Mouse (Mus musculus): ENCODE measurements around the gene Fkrp. TPM values are rescaled to one million over a fixed set of nuclear protein-coding genes. Genes with fewer than 3 reads are reported as not detected.
A peak's percentile ranks its signal among the peaks of the same experiment; 100 is the strongest.

Gene Fkrp
- polyA plus RNA-seq, 1 experiment: 7.2 TPM

DNA sequence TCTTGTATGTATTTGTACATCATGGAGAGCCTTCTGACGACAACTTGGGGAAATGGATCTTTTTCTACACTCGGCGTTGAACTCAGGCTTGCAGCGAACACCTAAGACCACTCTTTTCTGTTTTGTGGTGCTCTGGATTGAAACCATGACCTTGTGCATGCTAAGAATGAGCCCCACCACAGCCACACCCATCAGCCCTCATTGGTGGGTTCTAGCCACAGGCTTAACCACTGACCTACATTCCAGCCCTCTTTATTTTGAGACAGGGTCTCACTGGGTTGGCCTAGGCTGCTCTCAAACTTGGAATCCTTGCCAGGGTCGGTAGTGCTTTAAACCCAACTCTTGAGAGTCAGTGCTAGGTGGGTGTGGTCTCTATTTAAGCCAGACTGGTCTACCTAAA is 21.6 kb downstream of the Fkrp start:
- TF ChIP-seq POLR2A (IDR thresholded peaks at IDR 0.05; ENCODE audit: borderline replicate concordance, control insufficient read depth, low read depth, low read length): no peak
- no peak for TF ChIP-seq CTCF (IDR thresholded peaks at IDR 0.05; ENCODE audit: control insufficient read depth, insufficient read depth, low read length)
- WGBS: 87% methylated on average over 5 of the region's 5 CpGs

GRCm38 (mm10) chr7:16793010-16793725 is 23.4 kb downstream of the Fkrp start:
- TF ChIP-seq POLR2A (IDR thresholded peaks at IDR 0.05; ENCODE audit: borderline replicate concordance, control insufficient read depth, low read depth, low read length) (no peak), CTCF (IDR thresholded peaks at IDR 0.05; ENCODE audit: control insufficient read depth, insufficient read depth, low read length) (no peak)
- Histone ChIP-seq H3K27ac (ENCODE audit: control insufficient read depth, insufficient read depth, low read depth, low read length, poor library complexity) (no peak overlapping the region), H3K4me1 (ENCODE audit: control insufficient read depth, insufficient read depth, low read length) (no peaks in the 10 kb centered on the region), H3K4me3 (replicated peaks; ENCODE audit: control insufficient read depth, low read depth, low read length) (no peak overlapping the region)
- WGBS: 95% methylated on average over 19 of the region's 19 CpGs

More for the DNA sequence above, 21.6 kb downstream of the Fkrp start:
- Histone ChIP-seq H3K27ac (ENCODE audit: control insufficient read depth, insufficient read depth, low read depth, low read length, poor library complexity) (no peak overlapping the region), H3K4me3 (replicated peaks; ENCODE audit: control insufficient read depth, low read depth, low read length) (no peak overlapping the region), H3K4me1 (ENCODE audit: control insufficient read depth, insufficient read depth, low read length) (no peaks in the 10 kb centered on the region)

GRCm38 (mm10) chr7:16792316-16792715 is 24.2 kb downstream of the Fkrp start:
- Histone ChIP-seq H3K27ac (ENCODE audit: control insufficient read depth, insufficient read depth, low read depth, low read length, poor library complexity) (no peak overlapping the region), H3K4me1 (ENCODE audit: control insufficient read depth, insufficient read depth, low read length) (no peaks in the 10 kb centered on the region), H3K4me3 (replicated peaks; ENCODE audit: control insufficient read depth, low read depth, low read length) (no peak overlapping the region)
- 87% methylated on average over 5 of the region's 5 CpGs for WGBS
- TF ChIP-seq CTCF (IDR thresholded peaks at IDR 0.05; ENCODE audit: control insufficient read depth, insufficient read depth, low read length) (no peak), POLR2A (IDR thresholded peaks at IDR 0.05; ENCODE audit: borderline replicate concordance, control insufficient read depth, low read depth, low read length) (no peak)

DNA sequence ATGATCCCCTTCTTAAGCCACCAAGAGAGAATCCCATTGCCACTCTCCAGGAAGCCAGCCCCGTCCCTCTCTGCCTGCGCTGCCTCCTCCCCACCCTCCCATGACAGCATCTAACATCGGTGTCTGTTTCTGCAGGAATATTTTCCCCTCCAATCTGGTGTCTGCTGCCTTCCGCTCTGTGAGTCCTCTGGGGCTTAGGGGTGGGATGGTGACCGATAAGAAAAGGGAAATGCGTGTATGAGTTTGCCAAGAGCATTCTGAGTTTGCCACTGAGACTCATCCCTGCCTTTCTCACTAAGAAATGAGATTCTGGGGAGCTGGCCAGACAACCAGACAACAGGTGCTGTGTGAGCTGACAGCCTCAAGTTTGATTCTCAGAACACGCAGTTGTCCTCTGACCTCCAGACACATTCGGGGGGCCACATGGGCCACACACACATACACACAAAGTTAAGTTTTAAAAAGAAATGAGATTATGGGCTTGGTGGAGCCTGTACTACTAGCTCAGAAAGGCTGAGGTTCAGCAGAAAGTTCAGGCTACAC is 30.9 kb downstream of the Fkrp start:
- Histone ChIP-seq H3K4me1 (ENCODE audit: control insufficient read depth, insufficient read depth, low read length) (peaks cover 6% of the 10 kb centered on the region; the same call in 1 of the 2 replicates), H3K27ac (ENCODE audit: control insufficient read depth, insufficient read depth, low read depth, low read length, poor library complexity) (no peak overlapping the region), H3K4me3 (replicated peaks; ENCODE audit: control insufficient read depth, low read depth, low read length) (no peak overlapping the region)
- WGBS: 81% methylated on average over 8 of the region's 8 CpGs
- TF ChIP-seq POLR2A (IDR thresholded peaks at IDR 0.05; ENCODE audit: borderline replicate concordance, control insufficient read depth, low read depth, low read length) (no peak), CTCF (IDR thresholded peaks at IDR 0.05; ENCODE audit: control insufficient read depth, insufficient read depth, low read length) (no peak)

DNA sequence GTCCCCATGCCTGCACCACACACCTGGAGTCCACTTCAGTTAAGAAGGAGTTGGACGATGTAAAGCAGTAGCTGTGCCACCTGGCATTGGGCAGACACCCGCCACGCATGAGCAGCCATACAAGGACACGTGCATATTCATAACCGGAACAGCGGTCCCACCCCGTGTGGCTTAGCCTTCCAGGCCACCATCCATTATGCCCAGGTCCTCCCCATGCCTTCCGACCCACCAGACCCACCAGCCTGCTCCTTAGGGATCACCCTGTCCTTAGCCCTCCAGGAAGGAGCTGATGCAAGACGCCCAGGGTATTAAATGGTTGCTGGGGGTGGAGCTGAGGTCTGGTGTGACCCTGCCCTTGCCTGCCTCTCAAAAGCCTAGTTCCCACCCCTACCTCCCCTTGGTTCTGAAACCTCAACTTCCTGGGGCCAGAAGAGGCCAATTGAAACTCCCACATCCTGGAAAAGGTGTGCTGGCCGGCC is 32.0 kb downstream of the Fkrp start:
- 46% methylated on average over 10 of the region's 10 CpGs for WGBS
- peak; percentile 13; the same call in 1 of the 2 replicates for TF ChIP-seq POLR2A (IDR thresholded peaks at IDR 0.05; ENCODE audit: borderline replicate concordance, control insufficient read depth, low read depth, low read length)
- no peak for TF ChIP-seq CTCF (IDR thresholded peaks at IDR 0.05; ENCODE audit: control insufficient read depth, insufficient read depth, low read length)
- H3K4me3 ChIP-seq (replicated peaks; ENCODE audit: control insufficient read depth, low read depth, low read length): peak overlapping the region; percentile 93
- peaks cover 6% of the 10 kb centered on the region; the same call in 1 of the 2 replicates for H3K4me1 ChIP-seq (ENCODE audit: control insufficient read depth, insufficient read depth, low read length)
- peak overlapping the region; percentile 53 for H3K27ac ChIP-seq (ENCODE audit: control insufficient read depth, insufficient read depth, low read depth, low read length, poor library complexity)

DNA sequence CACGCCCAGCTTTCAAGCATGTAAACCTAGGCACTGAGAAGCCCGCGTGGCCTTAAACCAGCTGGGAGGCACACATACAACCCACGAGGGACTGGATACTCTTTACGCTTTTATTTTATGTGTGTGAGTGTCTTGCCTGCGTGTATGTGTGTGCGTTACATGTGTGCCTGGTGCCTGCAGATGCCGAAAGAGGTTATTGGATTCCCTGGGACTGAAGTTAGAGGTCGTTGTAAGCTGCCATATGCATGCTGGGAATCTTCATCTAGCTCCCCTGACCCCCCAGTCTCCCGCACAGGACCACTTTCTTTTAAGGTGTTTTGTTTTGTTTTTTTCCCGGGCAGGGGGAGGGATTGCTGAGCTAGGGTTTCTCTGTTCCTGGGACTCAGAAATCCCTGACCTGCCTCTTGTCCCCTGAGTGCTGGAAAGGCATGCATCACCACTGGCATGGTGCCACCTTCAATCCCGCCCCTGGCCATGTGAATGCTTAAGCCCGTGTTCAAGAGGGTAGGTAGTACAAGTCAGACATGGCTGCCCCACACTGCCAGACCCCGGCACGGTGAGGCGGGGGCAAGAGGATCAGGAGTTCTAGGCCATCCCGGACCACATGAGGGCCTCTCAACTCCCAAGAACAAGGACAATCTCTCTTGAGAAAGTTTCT is 32.6 kb downstream of the Fkrp start:
- H3K4me3 ChIP-seq (replicated peaks; ENCODE audit: control insufficient read depth, low read depth, low read length): peak overlapping the region; percentile 93
- H3K27ac ChIP-seq (ENCODE audit: control insufficient read depth, insufficient read depth, low read depth, low read length, poor library complexity): peak overlapping the region; percentile 84
- H3K4me1 ChIP-seq (ENCODE audit: control insufficient read depth, insufficient read depth, low read length): peaks cover 6% of the 10 kb centered on the region; the same call in 1 of the 2 replicates
- WGBS: 40% methylated on average over 17 of the region's 17 CpGs
- TF ChIP-seq CTCF (IDR thresholded peaks at IDR 0.05; ENCODE audit: control insufficient read depth, insufficient read depth, low read length) (no peak), POLR2A (IDR thresholded peaks at IDR 0.05; ENCODE audit: borderline replicate concordance, control insufficient read depth, low read depth, low read length) (peak; percentile 29; the same call in 1 of the 2 replicates)

DNA sequence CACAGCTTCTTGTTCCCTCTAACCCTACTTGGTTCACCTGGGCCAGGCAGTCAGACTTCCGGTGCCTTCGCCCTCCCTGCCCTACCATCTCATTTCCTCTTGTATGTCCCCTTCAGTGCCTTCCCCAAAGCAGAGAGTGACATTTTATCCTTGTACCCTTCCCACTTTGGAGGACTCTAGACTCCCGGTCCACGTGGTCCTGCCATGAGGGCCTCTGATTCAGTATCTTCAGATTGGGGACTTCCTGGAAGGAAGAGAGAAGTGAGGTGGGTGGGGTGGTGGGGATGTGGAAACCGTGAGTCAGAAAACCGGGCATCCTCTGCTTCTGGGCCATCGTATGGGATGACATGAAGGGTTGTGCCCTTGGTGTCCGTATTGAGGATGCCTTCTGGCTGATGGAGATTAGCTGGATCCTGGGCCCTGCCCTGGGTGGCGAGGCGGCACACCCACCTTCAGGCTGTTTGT is 33.3 kb downstream of the Fkrp start:
- Histone ChIP-seq H3K4me1 (ENCODE audit: control insufficient read depth, insufficient read depth, low read length) (peaks cover 6% of the 10 kb centered on the region; the same call in 1 of the 2 replicates), H3K4me3 (replicated peaks; ENCODE audit: control insufficient read depth, low read depth, low read length) (peak overlapping the region; percentile 93), H3K27ac (ENCODE audit: control insufficient read depth, insufficient read depth, low read depth, low read length, poor library complexity) (peak overlapping the region; percentile 84)
- TF ChIP-seq POLR2A (IDR thresholded peaks at IDR 0.05; ENCODE audit: borderline replicate concordance, control insufficient read depth, low read depth, low read length) (peak; percentile 81), CTCF (IDR thresholded peaks at IDR 0.05; ENCODE audit: control insufficient read depth, insufficient read depth, low read length) (no peak)
- WGBS: 7% methylated on average over 10 of the region's 10 CpGs
